Mouse (Mus musculus): Measurements from ENCODE around the gene Unc5cl.

Unc5cl gene

GRCm38 (mm10) chr17:48539326-48539725 lies 84.6 kb downstream of the Unc5cl start:
- no peak for DNase-seq (ENCODE audit: low spot score in 2 of 2)

- no peak for DNase-seq (ENCODE audit: low spot score in 2 of 2)
Measured at GRCm38 (mm10) chr17:48542733-48543132, 88.0 kb downstream of the Unc5cl start.

- no peak for DNase-seq (ENCODE audit: low spot score in 2 of 2)
Measured at GRCm38 (mm10) chr17:48543301-48543765, 88.6 kb downstream of the Unc5cl start.

GRCm38 (mm10) chr17:48544722-48545121 lies 90.0 kb downstream of the Unc5cl start:
- no peak for DNase-seq (ENCODE audit: low spot score in 2 of 2)

- no peak for DNase-seq (ENCODE audit: low spot score in 2 of 2)
Measured at GRCm38 (mm10) chr17:48545223-48545943, 90.7 kb downstream of the Unc5cl start.

GRCm38 (mm10) chr17:48546036-48546435 lies 91.3 kb downstream of the Unc5cl start:
- DNase-seq (ENCODE audit: low spot score in 2 of 2), result no peak

GRCm38 (mm10) chr17:48547668-48548067 lies 93.0 kb downstream of the Unc5cl start:
- DNase-seq (ENCODE audit: low spot score in 2 of 2), result no peak

GRCm38 (mm10) chr17:48551788-48552531 lies 97.3 kb downstream of the Unc5cl start:
- peak in 1 of 2 experiments; percentile 29 for DNase-seq (ENCODE audit: low spot score in 2 of 2)

GRCm38 (mm10) chr17:48552532-48552915 lies 97.8 kb downstream of the Unc5cl start:
- no peak for DNase-seq (ENCODE audit: low spot score in 2 of 2)

GRCm38 (mm10) chr17:48556223-48556962 lies 101.7 kb downstream of the Unc5cl start:
- DNase-seq (ENCODE audit: low spot score in 2 of 2), result no peak

- no peak for DNase-seq (ENCODE audit: low spot score in 2 of 2)
Measured at GRCm38 (mm10) chr17:48557823-48558715, 103.4 kb downstream of the Unc5cl start.

GRCm38 (mm10) chr17:48564931-48565330 lies 110.2 kb downstream of the Unc5cl start:
- DNase-seq (ENCODE audit: low spot score in 2 of 2), result no peak

GRCm38 (mm10) chr17:48569656-48570055 lies 115.0 kb downstream of the Unc5cl start:
- DNase-seq (ENCODE audit: low spot score in 2 of 2), result no peak

GRCm38 (mm10) chr17:48581153-48581552 lies 126.5 kb downstream of the Unc5cl start:
- DNase-seq (ENCODE audit: low spot score in 2 of 2), result no peak

- DNase-seq (ENCODE audit: low spot score in 2 of 2), result no peak
Measured at GRCm38 (mm10) chr17:48582486-48582990, 127.8 kb downstream of the Unc5cl start.

- no peak for DNase-seq (ENCODE audit: low spot score in 2 of 2)
Measured at GRCm38 (mm10) chr17:48583401-48583800, 128.7 kb downstream of the Unc5cl start.

GRCm38 (mm10) chr17:48585902-48586359 lies 131.2 kb downstream of the Unc5cl start:
- DNase-seq (ENCODE audit: low spot score in 2 of 2), result no peak

- no peak for DNase-seq (ENCODE audit: low spot score in 2 of 2)
Measured at GRCm38 (mm10) chr17:48588674-48589073, 134.0 kb downstream of the Unc5cl start.

Data from cerebellum, postnatal 4 days (tissue).